Mouse (Mus musculus) brain, embryonic 18.5 days (tissue): ENCODE measurements around the gene Rras.
"Not testable (repeated sequence)": the region's sequence is repeated elsewhere in the genome, so short reads cannot be mapped to it uniquely, and the experiment has no call there.

ENCODE experiments used
- DNase-seq: peaks from one replicate; pipeline ENCODE4 v3.0.0-alpha.2; 2012; ENCODE audit warnings: low read depth, low spot score

The Rras gene

GRCm38 (mm10) chr7:44999753-45000152, 18.0 kb upstream of the Rras start:
- no peak for DNase-seq

DNA sequence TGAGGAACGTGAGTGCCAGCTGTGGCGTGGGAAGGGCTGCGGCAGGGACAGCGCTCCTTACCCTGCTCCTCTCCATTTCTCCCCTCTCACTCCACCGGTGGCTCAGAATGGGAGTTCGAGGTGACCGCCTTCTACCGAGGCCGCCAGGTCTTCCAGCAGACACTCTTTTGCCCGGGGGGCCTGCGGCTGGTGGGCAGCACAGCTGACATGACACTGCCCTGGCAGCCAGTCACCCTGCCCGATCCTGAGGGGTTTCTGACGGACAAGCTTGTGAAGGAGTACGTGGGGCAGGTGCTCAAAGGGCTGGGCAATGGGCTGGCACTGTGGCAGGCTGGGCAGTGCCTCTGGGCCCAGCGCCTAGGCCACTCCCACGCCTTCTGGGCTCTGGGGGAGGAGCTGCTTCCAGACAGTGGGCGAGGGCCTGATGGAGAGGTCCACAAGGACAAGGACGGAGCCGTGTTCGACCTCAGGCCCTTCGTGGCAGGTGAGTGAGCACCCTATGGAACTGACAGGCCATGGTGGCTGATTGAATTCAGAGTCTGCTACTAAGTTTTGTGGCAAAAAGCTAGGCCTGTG, 17.1 kb upstream of the Rras start:
- DNase-seq, result no peak

- no peak for DNase-seq
These were observed 15.3 kb upstream of the Rras start for GRCm38 (mm10) chr7:45002440-45002839.

- no peak for DNase-seq
These were observed 13.2 kb upstream of the Rras start for GRCm38 (mm10) chr7:45004546-45004945.

DNA sequence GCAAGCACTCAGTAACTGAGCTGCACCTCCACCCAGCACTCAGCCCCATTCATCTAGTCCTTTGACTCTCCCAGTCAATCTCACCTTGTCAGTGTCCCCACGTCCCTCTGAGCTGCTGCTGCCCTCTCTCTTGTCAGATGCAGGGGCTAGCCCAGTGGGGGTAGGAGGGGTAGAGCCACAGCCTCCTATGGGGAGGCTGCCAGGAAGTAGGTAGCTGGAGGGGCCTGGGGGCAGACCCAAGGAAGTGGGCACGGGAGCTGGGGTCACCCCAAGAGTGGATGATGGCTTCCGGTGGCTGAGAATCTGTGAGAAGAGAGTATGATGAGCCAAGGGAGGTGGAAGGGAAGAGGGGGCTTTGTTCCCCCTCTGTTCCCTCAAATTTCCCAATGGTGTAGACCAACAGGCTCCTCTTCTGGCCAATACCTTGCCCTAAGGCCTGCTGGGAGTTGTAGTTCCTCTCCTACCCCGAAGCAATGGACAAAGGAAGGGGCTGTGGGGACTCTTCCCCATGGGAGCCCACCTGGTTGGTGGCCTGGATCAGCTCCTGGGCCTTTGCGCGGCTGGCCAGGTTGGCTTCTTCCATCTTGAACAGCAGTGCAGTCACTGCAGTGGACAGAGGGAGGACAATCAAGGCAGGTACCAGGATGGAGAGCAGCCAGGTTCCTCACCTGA, 12.3 kb upstream of the Rras start:
- no peak for DNase-seq

DNA sequence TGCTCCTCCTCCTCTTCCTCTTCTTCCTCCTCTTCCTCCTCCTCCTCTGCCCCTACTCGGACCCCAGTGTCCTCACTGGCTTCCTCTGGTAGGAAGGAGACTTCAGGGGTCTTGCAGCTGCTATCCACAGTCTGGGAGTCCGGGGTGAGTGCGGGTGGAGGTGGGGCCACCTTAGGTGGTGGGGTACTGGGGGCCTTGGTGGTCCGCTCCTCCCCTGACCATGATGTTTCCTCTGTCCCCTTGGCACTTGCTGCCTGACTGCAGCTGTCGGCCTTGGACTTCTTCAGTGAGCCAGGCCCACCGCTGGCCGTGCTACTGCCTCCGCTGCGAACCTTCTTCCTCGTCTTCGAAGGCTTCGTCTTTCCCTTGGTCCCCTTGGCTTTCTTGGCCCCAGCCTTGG, 11.3 kb upstream of the Rras start:
- DNase-seq, result no peak

DNA sequence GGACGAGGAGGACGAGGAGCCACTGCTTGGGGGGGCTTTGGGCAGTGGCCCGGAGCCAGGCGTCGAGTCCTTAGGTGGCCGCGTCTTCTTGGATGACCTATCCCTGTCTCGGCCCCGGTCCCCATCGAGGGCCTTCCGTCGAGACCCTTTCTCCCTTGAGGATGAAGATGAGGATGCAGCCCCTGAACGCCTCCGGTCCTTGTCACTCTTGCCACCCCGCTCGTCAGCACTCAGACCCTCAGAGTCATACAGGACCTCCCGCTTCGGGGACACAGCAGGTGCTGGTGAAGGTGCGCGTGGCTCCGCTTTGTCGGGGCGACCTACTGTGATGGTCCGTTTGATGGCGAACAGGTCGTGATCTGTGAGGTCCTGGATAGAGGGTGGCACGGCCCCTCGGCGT, 10.6 kb upstream of the Rras start:
- no peak for DNase-seq

DNA sequence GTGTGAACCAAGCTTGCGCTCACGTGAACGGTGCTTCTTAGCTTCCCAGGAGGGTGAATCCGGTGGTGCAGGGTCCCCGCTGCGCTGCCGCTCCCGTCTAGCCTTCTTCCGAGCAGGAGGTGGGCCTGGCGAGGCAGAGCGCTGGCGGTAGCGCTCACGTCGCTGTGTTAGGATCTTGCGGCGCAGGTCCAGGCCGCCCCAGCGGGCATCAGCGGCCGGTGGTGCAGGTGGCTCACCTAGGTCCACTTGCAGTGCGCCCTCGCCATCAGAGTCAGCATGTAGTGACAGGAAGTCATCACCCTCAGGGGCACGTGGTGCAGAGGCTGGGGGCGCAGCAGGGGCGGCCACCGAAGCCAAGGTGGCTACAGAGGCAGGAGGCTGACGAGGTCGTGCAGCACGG, 9.9 kb upstream of the Rras start:
- no peak for DNase-seq

- no peak for DNase-seq
These were observed 9.3 kb upstream of the Rras start for GRCm38 (mm10) chr7:45008411-45008810.

DNA sequence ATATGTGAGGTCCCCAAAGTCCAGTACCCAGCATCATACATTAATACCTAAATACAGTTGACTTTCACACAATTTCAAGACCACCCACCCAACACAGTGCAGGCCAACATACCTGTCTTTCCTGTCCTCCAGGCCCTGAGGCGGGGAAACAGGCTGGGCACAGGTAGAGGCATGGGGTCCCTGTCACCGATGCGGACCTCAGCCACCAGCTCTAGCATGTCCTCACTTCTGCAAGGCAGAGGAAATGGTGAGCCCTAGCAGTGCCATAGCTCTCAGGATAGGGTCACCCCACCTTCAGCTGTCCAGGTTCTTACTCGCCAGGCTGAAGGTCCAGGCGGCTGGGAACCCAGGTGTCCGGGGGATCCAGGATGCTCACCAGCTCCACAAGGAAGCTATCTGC, 5.8 kb upstream of the Rras start:
- DNase-seq, result no peak

DNA sequence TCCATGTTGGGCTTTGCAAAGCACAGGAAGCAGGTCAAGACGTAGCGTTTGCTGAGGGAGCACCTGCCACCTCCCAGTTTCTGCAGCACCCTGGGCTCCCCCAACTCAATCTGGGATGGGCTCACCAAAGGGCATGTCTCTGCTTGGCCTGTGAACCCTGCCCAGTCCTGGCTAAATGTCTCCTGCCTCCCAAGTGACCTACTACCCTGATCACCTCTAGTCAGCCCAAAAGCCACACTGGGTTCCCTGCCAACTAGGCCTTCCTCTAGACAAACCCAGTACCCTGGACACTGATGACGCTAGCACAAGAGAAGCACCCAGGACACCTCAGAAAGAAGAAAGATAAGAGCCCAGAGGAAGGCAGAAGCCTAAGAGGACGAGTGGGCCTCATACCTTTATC, 4.9 kb upstream of the Rras start:
- no peak for DNase-seq

- no peak for DNase-seq
These were observed 4.2 kb upstream of the Rras start for GRCm38 (mm10) chr7:45013366-45014095.

GRCm38 (mm10) chr7:45014096-45014451, 3.7 kb upstream of the Rras start:
- DNase-seq, result no peak

DNA sequence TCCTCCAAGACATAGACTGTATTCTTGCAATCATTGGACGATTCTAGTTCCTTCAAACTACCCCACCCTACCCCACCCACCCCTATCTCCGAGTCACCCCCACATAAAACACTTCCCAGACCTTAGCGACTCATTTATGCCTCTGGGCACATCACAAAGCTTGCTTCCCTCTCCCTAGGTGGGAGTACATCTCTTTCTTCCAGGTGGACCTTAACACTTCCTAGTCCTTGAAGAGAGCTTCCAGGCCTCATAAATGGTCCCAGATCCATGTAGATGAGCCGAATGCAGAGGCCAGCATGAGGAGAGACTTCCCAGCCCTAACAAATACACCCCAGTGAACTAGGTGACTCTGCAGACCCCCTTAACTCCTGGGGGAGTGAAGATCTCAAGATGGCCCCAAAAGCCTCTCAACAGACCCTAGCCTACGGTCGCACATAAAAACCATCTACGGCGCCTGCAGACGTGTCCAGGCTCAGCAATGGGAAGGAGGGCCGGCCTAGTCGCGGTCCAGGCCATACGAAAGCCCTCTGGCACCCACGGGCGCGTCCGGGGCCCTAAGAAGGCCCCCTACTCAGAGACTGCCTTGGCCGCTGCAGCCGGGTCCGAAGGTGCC, 2.3 kb upstream of the Rras start:
- no peak for DNase-seq

GRCm38 (mm10) chr7:45015957-45016612, 1.7 kb upstream of the Rras start, which contains the start of gene Scaf1:
Gene Scaf1 (minus strand): TSS chr7:45016363.
- DNase-seq, result peak; percentile 99

DNA sequence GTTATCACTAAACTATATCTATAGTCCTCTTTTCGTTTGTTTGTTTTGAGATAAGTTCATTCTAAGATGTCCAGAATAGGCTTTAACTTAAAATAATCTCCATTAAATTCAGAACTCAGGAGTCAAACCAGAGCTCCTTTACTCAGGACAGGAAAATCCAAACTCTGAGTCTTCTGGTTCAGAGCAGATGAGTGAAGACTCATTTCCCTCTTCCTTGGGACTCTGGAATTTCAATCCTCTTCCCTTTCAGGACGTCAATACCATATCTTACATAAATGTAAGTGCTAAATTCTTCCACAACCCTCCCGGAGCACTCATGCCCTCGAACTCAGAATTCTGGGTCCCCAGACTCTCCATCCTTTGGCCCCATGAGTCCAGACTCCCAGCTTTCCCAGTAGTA, 1.0 kb upstream of the Rras start:
- DNase-seq, result no peak

GRCm38 (mm10) chr7:45019031-45019571, 1.3 kb downstream of the Rras start:
- DNase-seq, result no peak

- no peak for DNase-seq
These were observed 2.5 kb downstream of the Rras start for GRCm38 (mm10) chr7:45020225-45020624.

DNA sequence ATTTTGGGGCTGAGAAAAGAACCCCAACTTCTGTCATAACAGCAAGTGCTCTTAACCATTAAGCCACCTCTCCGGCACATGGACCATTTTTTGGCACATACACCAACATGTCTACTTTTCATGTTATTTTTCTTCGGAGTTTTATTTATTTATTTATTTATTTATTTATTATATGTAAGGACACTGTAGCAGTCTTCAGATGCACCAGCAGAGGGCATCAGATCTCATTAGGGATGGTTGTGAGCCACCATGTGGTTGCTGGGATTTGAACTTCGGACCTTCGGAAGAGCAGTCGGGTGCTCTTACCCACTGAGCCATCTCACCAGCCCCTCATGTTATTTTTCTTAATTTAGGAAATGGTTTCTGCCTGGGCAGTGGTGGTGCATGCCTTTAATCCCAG, 6.0 kb downstream of the Rras start:
- DNase-seq, result not testable (repeated sequence)

- no peak for DNase-seq
These were observed 6.8 kb downstream of the Rras start for GRCm38 (mm10) chr7:45024281-45025248.
